ENCODE assay signal across 10 mouse cellular contexts in genomic region chr4:4771523-4772114, GRCm38 (mm10). TPM values are rescaled to one million over a fixed set of nuclear protein-coding genes. Genes with fewer than 3 reads are reported as not detected.
A peak's percentile ranks its signal among the peaks of the same experiment; 100 is the strongest.
DNase-seq lines count a peak whose midpoint lies in the region; ATAC-seq and TF ChIP-seq lines count a peak whose summit lies in the region.
"Had no signal": no experiment of that assay in that cellular context is flagged by ENCODE, and none has a peak within 500 bp of the region (broad histone marks: within the 10 kb centered on the region; RNA-seq: fewer than 3 reads in every experiment).

No protein-coding gene starts in this region.

- no peak for TF ChIP-seq POLR2A in thymus, adult 2 months (IDR thresholded peaks at IDR 0.05; ENCODE audit: control insufficient read depth, extremely low read depth, insufficient read depth, low read length, poor library complexity)

- no peak for ATAC-seq in heart, postnatal 0 days (ENCODE audit: insufficient read depth, low read depth)
- ATAC-seq in hindbrain, postnatal 0 days = 0 out of 2 replicates have a peak, but pooled peaks have one; percentile 40

- H3K4me3 ChIP-seq in heart, postnatal 0 days (ENCODE audit: low read depth, low read length) = no peak overlapping the region
- no peak overlapping the region for H3K4me3 ChIP-seq in heart, embryonic 10.5 days
- H3K4me3 ChIP-seq in thymus, adult 2 months (ENCODE audit: control insufficient read depth, insufficient read depth, low read length) = no peak overlapping the region
- H3K4me3 ChIP-seq in hindbrain, postnatal 0 days (ENCODE audit: low read length) = no peak overlapping the region

- no peak overlapping the region for H3K27ac ChIP-seq in heart, postnatal 0 days (ENCODE audit: low read depth)
- no peak overlapping the region for H3K27ac ChIP-seq in heart, embryonic 10.5 days
- H3K27ac ChIP-seq in thymus, adult 2 months (ENCODE audit: control insufficient read depth, insufficient read depth, low read length) = no peak overlapping the region
- H3K27ac ChIP-seq in hindbrain, postnatal 0 days = no peak overlapping the region

- no peak overlapping the region for H3K4me2 ChIP-seq in heart, postnatal 0 days (ENCODE audit: low read depth, low read length)
- H3K4me2 ChIP-seq in hindbrain, postnatal 0 days (ENCODE audit: low read depth, low read length) = no peak overlapping the region

- DNase-seq in heart, postnatal 0 days (ENCODE audit: low spot score) = peak; percentile 30
- no peak for DNase-seq in heart, embryonic 10.5 days (ENCODE audit: low spot score)
- DNase-seq in thymus, postnatal 0 days (ENCODE audit: low spot score) = peak; percentile 9
- no peak for DNase-seq in thymus, adult 2 months
- peak; percentile 62 for DNase-seq in hindbrain, postnatal 0 days (ENCODE audit: low spot score)
- no peak for DNase-seq in B cell, adult 2 months
- no peak for DNase-seq in adrenal gland, postnatal 25 days
- no peak for DNase-seq in spleen, postnatal 36 days (ENCODE audit: low spot score in 2 of 2)
- DNase-seq: cerebellum, adult 11-12 months; gastrocnemius, postnatal 36 days had no signal

- no peak for TF ChIP-seq EP300 in heart, postnatal 0 days (IDR thresholded peaks at IDR 0.05; ENCODE audit: low read depth)

- H3K9ac ChIP-seq in heart, postnatal 0 days (replicated peaks; ENCODE audit: low read depth, low read length) = no peak overlapping the region
- H3K9ac ChIP-seq in hindbrain, postnatal 0 days (replicated peaks; ENCODE audit: low read length) = no peak overlapping the region

- no peaks in the 10 kb centered on the region for H3K9me3 ChIP-seq in heart, postnatal 0 days (replicated peaks; ENCODE audit: control insufficient read depth, low read length)
- H3K9me3 ChIP-seq in heart, embryonic 10.5 days = no peaks in the 10 kb centered on the region
- H3K9me3 ChIP-seq in hindbrain, postnatal 0 days (ENCODE audit: low read length) = no peaks in the 10 kb centered on the region

- no peaks in the 10 kb centered on the region for H3K27me3 ChIP-seq in heart, postnatal 0 days (ENCODE audit: control insufficient read depth, insufficient read depth, low read length)
- no peaks in the 10 kb centered on the region for H3K27me3 ChIP-seq in heart, embryonic 10.5 days (ENCODE audit: insufficient read depth, poor library complexity, severe bottlenecking)
- H3K27me3 ChIP-seq in thymus, adult 2 months (ENCODE audit: control insufficient read depth, insufficient read depth, low read length) = no peaks in the 10 kb centered on the region
- no peaks in the 10 kb centered on the region for H3K27me3 ChIP-seq in hindbrain, postnatal 0 days (ENCODE audit: insufficient read depth, low read length)

- H3K4me1 ChIP-seq in heart, postnatal 0 days (ENCODE audit: control insufficient read depth, insufficient read depth) = no peaks in the 10 kb centered on the region
- no peaks in the 10 kb centered on the region for H3K4me1 ChIP-seq in heart, embryonic 10.5 days
- no peaks in the 10 kb centered on the region for H3K4me1 ChIP-seq in thymus, adult 2 months (replicated peaks; ENCODE audit: control insufficient read depth, insufficient read depth, low read length)
- no peaks in the 10 kb centered on the region for H3K4me1 ChIP-seq in hindbrain, postnatal 0 days (ENCODE audit: insufficient read depth, low read length)

- TF ChIP-seq CTCF in heart, postnatal 0 days (IDR thresholded peaks at IDR 0.05; ENCODE audit: low read depth) = peak; percentile 52
- no peak for TF ChIP-seq CTCF in thymus, adult 2 months (IDR thresholded peaks at IDR 0.05; ENCODE audit: borderline replicate concordance, control insufficient read depth, extremely low read depth, insufficient read depth, low read length, poor library complexity)
- TF ChIP-seq CTCF in hindbrain, postnatal 0 days (IDR thresholded peaks at IDR 0.05; ENCODE audit: low read depth) = peak; percentile 68

- H3K36me3 ChIP-seq in heart, postnatal 0 days (replicated peaks; ENCODE audit: control insufficient read depth, insufficient read depth, low read length) = peaks cover 32% of the 10 kb centered on the region
- peaks cover 44% of the 10 kb centered on the region for H3K36me3 ChIP-seq in heart, embryonic 10.5 days
- H3K36me3 ChIP-seq in thymus, adult 2 months (ENCODE audit: control insufficient read depth, insufficient read depth, low read length) = peaks cover 23% of the 10 kb centered on the region; the same call in 1 of the 2 replicates
- H3K36me3 ChIP-seq in hindbrain, postnatal 0 days (ENCODE audit: insufficient read depth, low read length) = peaks cover 7% of the 10 kb centered on the region; the same call in 1 of the 2 replicates

- whole genome bisulfite sequencing in heart, postnatal 0 days = 62% methylated on average over 2 of the region's 2 CpGs
- WGBS in heart, embryonic 10.5 days = 75% methylated on average over 2 of the region's 2 CpGs
- WGBS in thymus, adult 2 months = 67% methylated on average over 2 of the region's 2 CpGs
- WGBS in hindbrain, postnatal 0 days = 71% methylated on average over 2 of the region's 2 CpGs

RNA-seq across cellular contexts. Expression of gene Impad1, which starts 21.5 kb away (rescaled TPM):
- total RNA-seq in heart, postnatal 0 days (2014; rRNA removed; ENCODE audit: low replicate concordance) = 53.1 and 61.1 TPM in 2 replicates
- polyA plus RNA-seq in heart, postnatal 0 days (2015; fragmentation: Nextera tagmentation; extraction: Ambion mirVana) = 16.7 and 17.4 TPM in 2 replicates
- polyA plus RNA-seq in heart, embryonic 10.5 days (2016; fragmentation: Nextera tagmentation; extraction: Ambion mirVana) = 30.4 and 34.5 TPM in 2 replicates
- polyA plus RNA-seq in thymus, postnatal 0 days (2015; fragmentation: Nextera tagmentation; extraction: Ambion mirVana) = 19.7 and 22.5 TPM in 2 replicates
- polyA plus RNA-seq in thymus, adult 2 months (2012; rRNA removed) = 8.5 and 9.6 TPM in 2 replicates
- total RNA-seq in hindbrain, postnatal 0 days (2014; rRNA removed) = 99.6 and 104 TPM in 2 replicates
- polyA plus RNA-seq in hindbrain, postnatal 0 days (2015; fragmentation: Nextera tagmentation; extraction: Ambion mirVana) = 42.5 and 43.3 TPM in 2 replicates
- total RNA-seq in adrenal gland, postnatal 25 days (2021) = 43.8 and 49.8 TPM in 2 replicates

Comparison
In these comparisons a context has a peak if more than half of its experiments do, and no peak if none do; other contexts are left out.
1. DNase-seq: peak in heart, postnatal 0 days (single experiment), thymus, postnatal 0 days (single experiment) and hindbrain, postnatal 0 days (single experiment); none in heart, embryonic 10.5 days (single experiment), thymus, adult 2 months (single experiment), B cell, adult 2 months (0 of 2), adrenal gland, postnatal 25 days (single experiment) and spleen, postnatal 36 days (0 of 2).